Mouse (Mus musculus): ENCODE data around the gene Ccdc167.
"Not testable (repeated sequence)": the region's sequence is repeated elsewhere in the genome, so short reads cannot be mapped to it uniquely, and the experiment has no call there.

- TF ChIP-seq POLR2A (IDR thresholded peaks at IDR 0.05; ENCODE audit: borderline replicate concordance, control insufficient read depth, low read depth, low read length); CTCF (IDR thresholded peaks at IDR 0.05; ENCODE audit: control insufficient read depth, insufficient read depth, low read length): not testable (repeated sequence)
These were observed 3.1 kb downstream of the Ccdc167 start for GRCm38 (mm10) chr17:29713734-29714133.

Data from bone marrow, adult 2 months (tissue).